Mouse (Mus musculus) layer of hippocampus, adult 11-12 months (tissue): Measurements from ENCODE around the gene Gpsm1.
A peak's percentile ranks its signal among the peaks of the same experiment; 100 is the strongest.

ENCODE experiments used
- DNase-seq: peaks from one replicate; pipeline ENCODE4 v3.0.0; 2022; ENCODE audit warnings: low spot score

The Gpsm1 gene

GRCm38 (mm10) chr2:26312812-26313211 is 2.5 kb upstream of the Gpsm1 start:
- no peak for DNase-seq

- no peak for DNase-seq
Observed at GRCm38 (mm10) chr2:26313394-26313793, 1.9 kb upstream of the Gpsm1 start.

GRCm38 (mm10) chr2:26314281-26315071 is 839 bp upstream of the Gpsm1 start:
- no peak for DNase-seq

GRCm38 (mm10) chr2:26315925-26316311 is 603 bp downstream of the Gpsm1 start:
- peak; percentile 66 for DNase-seq

GRCm38 (mm10) chr2:26316576-26317246 is 1.4 kb downstream of the Gpsm1 start:
- no peak for DNase-seq

GRCm38 (mm10) chr2:26317371-26317770 is 2.1 kb downstream of the Gpsm1 start:
- no peak for DNase-seq

GRCm38 (mm10) chr2:26317991-26318672 is 2.8 kb downstream of the Gpsm1 start:
- DNase-seq = no peak

- DNase-seq = no peak
Observed at GRCm38 (mm10) chr2:26319109-26319508, 3.8 kb downstream of the Gpsm1 start.

DNA sequence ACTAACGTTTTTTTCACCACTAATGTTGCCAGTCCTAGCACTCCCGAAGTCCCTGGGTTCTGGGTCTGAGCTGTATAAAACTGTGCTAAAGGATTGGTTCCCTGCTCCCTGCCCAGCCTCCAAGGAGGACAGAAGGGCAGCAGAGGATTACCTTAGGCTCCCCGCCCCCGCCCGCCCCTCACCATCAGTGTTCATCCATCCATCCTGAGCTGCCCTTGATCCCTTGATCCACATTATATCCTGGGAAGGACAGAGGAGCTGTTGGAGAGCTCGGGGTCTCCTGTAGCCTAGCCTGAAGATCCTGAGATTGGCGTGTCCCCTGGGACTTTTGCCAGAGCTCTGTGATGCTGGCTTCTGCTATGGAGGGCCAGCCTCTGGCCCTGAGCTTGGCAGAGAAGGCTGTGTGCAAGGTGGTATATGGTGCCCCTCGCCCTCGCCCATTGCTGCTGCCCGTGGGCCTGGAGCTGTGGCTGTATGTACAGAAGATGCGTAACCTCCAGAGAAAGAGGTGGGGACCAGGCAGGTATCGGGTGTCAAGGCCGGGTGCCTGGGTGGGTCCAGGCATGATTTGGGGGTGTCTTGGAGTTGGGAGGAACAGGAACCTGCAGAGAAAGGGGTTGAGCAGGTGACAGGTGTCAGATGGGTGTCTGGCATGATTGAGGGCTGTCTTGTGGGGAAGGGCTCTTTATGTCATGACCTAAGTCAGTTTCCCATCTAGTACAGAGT is 4.4 kb downstream of the Gpsm1 start:
- DNase-seq = no peak

DNA sequence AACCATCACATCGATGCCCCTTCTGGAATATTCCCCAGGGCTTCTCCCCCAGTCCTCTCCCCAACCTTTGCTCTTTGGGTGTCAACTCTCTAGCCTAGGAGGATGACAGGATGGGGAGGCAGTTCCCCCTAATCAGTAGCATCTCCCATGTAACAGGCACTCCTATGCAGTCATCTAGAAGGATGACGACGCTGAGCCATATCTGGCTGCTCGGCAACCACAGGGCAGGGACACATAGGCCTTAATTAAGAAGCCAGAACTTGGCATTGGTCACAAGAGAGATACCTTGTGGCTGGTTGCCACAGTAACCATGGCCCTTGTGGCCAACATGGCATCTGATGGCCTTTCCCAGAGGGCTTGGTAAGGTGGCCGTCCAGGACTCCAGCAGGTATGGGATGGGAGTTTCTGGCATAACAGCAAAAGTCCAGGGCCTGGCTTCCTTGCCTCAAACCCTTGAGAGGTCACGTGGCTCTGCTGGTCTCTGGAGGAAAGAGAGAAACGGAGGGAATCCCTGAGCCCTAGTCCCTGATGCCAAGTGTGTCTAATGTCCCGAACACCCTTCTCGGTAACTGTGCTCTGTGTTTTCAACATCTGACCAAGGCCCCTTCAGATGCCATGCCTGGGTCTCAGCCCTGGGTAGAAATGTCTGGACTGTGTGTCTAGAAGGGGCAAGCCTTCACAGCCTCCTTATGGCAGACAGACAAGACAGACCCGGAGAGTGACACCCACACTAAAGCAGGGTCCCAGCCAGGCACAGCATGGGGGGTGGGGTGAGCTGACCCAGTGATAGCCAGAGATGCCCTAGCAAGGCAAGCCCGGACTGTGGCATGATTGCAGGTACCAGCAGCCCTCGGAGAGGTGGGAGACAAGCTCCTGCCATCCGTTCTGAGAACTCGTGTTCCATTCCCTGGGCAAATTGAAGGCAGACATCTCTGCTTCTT is 5.2 kb downstream of the Gpsm1 start:
- no peak for DNase-seq

DNA sequence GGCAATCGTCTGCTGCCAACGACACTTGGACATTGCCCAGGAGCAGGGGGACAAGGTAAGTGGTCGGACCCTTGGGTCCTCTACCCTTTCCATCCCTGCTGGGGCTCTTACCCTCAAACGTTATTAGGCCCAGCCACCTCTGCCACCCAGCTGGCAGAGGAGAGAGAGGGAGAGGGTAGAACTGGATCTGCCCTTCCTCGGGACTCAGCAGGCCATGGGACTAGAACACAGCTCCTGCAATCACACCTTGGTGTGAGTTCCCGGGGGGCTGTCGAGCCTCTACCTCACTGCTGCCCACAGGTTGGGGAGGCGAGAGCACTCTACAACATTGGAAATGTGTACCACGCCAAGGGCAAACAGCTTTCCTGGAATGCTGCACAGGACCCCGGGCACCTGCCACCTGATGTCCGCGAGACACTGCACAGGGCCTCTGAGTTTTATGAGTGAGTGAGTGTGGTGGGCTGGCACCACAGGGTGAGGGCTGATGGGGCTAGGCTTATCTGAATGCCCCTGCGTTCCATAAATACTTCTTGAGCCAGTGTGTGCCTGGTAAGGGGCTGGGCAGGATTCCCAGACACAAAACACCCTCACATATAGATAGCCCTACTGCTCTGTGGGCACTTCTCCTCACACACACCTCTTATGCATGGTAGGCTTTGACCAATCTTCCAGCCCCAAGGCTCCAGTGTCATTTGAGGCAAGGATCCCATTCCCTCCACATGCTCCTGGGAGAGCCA is 8.4 kb downstream of the Gpsm1 start:
- DNase-seq = no peak

DNA sequence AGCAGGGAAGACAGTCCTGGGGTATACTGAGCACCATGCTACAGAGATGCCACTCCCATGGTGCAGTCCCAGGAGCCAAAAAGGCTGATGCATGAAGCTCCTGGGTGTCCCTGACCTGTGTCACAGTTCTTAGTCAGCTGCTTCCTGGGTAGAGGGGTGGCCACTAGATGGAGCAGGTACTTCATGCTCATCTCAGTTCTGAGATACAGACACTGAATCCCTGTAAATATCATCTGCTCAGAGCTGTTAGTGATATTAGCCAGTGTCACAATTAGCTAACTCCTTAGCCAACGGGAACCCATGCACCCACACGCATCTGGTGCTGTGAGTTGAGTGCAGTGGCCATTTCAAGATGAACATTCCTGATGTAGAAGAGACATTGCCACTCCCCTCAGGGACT is 9.6 kb downstream of the Gpsm1 start:
- DNase-seq = peak; percentile 75

DNA sequence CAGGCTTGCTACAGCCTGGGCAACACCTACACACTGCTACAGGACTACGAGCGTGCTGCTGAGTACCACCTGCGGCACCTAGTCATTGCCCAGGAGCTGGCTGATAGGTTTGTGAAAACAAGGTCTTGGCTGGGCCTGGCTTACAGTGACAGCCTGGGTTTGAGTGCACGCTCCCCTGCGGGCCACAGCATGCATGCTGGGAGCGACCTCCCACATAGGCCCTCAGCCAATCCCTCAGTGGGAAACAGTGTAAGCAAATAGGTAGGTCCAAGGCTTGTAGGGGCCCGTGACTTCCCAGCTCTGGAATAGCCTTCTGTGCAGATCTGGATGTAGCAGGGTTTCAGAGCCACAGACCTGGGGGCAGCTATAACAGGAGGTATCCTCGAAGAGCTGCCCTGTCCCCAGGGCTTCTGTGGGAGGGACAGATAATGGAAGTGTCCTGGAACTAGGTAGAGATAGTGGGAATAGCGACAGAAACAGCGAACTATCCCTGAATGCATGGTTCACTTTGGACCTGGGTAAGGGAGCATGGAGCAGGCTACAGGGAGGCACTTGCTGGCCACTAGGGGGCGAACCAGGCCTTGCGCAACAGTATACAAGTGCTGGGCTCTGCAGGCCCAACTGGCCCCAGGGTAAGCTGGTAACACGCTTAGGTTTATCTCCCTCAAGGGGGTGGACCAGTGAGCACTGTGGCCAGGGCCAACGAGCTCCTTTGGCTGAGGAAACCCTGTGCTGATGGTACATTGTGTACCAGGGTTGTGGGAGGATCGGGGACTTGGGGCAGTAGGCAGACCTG is 10.3 kb downstream of the Gpsm1 start:
- peak; percentile 70 for DNase-seq

DNA sequence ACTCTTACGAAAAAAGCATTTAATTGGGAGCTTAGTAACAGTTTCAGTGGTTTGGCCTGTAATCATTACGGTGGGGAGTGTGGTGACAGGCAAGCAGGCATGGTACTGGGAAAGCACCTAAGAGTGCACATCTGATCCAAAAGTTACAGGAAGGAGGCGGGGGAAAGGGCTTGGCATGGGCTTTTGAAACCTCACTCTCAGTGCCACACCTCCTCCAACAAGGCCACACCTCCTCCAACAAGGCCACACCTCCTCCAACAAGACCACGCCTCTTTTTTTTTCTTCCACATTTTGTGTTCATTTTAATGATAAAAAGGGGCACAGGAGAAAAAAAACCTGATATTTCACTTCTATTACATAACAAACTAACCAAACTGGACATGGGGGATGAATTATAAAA is 12.5 kb downstream of the Gpsm1 start:
- DNase-seq = no peak

GRCm38 (mm10) chr2:26329402-26329801 is 14.1 kb downstream of the Gpsm1 start:
- peak; percentile 75 for DNase-seq

DNA sequence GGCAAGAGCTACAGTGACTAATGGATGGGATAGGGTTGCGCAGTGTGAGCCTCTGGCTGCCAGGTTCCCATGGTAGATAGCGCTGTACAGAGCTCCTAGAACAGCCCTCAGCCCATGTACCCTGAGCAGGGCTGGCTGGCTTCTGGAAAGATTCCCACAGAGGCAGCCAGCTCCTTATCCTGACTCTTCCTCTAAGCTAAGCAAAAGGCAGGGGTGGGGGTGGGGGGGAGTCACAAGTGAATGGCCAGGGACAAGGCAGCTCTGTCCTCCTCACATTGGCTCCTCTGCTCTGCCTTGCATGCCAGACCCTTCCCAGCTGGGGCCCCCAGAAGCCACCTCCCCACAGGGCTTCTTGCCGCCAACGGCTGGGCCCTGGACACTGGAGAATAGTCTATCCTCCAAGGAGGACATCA is 14.7 kb downstream of the Gpsm1 start:
- no peak for DNase-seq

- DNase-seq = no peak
Observed at GRCm38 (mm10) chr2:26330702-26331101, 15.4 kb downstream of the Gpsm1 start.

DNA sequence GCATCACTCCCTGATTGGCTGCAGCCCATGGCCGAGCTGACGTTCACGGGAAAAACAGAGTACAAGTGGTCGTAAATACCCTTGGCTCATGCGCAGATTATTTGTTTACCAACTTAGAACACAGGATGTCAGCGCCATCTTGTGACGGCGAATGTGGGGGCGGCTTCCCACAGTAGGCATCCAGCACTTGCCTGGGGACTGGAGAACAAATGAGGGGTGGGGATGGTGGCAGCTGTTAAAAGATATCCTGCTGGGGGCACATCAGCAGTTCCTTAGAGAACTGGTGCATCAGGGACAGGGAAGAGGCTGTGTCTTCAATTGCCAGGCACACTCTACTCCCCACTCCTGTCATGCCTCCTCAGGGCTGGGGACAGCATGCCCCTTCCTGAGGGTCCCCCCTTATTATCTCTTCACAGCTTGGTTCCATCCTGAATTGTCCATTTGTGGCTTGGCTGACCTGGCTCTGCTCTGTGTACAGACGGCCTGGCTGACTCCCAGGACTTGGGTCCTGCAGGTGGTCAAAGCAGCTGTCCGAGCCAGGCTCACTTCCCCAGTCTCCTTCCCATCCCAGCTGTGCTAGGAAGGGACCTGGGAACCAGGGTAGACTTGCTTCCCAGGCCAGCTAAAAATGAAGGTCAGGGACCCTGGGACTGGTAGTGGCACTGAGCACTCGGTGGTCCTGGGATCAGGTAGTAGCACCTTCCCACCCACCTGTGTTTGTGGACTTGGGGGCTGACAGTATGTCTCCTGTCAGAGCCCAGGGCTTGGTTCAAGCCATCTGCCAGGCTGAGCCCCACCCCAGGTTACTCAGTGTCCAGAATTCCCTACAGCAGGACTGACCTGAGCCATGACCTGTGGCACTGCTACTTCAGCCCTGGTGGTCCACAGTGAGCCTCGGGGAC is 23.2 kb downstream of the Gpsm1 start:
- no peak for DNase-seq

- no peak for DNase-seq
Observed at GRCm38 (mm10) chr2:26339204-26339551, 23.9 kb downstream of the Gpsm1 start.
